Mouse (Mus musculus): ENCODE measurements around the gene Cntn6.

DNA sequence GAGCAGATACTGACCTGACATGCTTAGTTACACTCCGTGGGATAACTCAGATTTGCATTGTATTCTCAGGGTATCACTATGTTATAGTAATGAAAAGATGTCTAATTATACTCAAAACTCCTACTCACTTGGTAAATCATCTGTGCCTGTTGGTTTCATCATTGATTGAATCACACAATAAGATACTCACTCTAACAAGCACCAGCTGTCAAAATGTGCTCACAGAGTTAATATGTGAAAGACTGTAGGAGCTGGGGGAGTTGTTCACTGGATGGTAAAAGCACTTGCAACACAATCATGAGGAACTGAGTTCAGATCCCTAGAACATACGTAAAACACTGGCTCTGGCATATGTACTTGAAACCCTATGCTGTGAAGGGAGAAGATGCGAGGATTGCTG lies 398.5 kb downstream of the Cntn6 start:
- TF ChIP-seq CTCF (IDR thresholded peaks at IDR 0.05; ENCODE audit: borderline replicate concordance, extremely low read depth, insufficient read depth, insufficient read length) (no peak), POLR2A (IDR thresholded peaks at IDR 0.05; ENCODE audit: borderline replicate concordance, extremely low read depth, insufficient read depth, insufficient read length, poor library complexity, severe bottlenecking) (no peak)

Data from brain, embryonic 14.5 days (tissue).